Mouse (Mus musculus): ENCODE measurements at regions not wholly inside any gene's neighbourhood (a gene's known extent, or its start where the extent isn't known, plus 50 kb on each side); places are given as distances from the start of the nearest gene placed in this dataset.

DNA sequence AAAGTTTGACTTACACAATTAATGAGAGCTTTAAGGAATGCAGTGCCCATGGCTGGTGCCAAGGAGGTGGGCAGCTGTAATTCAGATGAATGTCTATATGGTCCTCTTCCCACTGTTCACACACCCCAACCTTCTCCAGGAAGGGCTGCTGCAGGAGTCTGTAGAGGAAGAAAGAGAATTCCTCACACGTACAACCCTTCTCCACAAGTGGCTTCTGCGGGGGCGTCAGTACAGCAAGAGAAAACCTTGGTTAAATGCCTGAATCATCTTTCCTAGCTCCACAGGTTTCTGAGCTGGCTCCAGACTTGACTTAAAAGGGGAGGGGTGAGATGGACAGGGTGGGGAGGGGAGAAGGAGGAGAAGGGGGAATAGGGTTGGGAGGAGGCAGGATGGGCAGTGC, 306.3 kb downstream of the Tbc1d1 start:
- no peak for DNase-seq (ENCODE audit: low read depth, low spot score)

DNA sequence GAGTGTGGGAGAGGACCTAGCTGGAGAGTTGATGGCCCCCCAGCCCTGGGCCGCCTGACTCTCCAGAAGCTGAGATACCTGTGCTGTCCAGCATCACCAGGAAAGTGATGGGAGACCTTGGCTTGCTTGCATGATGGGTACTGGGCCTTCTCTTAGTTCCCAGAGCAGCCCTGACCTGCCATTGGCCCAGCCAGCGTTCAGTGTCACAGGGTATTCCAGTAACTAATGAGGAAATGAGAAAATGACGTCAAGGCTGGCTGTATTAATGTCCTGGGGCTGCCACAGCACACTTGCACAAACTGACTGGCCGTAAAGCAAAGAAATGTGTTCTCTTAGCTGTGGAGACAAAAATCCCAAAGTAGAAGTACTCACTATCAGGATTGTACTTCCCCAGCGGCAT, 307.5 kb downstream of the Tbc1d1 start:
- DNase-seq (ENCODE audit: low read depth, low spot score), result no peak

DNA sequence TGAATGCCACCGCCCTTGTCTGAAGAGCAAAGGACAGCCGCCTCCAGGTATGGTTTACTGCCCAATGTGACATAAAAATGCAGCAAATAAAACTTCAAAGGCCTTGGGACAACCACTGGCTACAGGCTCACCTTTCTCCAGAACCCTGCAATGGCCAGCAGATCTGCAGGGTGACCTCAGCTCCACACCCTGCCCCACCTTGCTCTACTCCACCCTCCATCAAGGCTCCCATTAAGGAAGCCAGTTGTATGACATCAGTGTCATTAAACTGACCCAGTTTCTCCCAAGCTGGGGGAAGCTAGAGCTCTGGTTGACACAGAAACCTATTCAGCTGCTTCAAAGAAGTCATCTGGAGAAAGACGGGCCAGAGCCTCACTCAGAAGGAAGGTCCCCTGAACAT, 310.2 kb downstream of the Tbc1d1 start:
- no peak for DNase-seq (ENCODE audit: low read depth, low spot score)

DNA sequence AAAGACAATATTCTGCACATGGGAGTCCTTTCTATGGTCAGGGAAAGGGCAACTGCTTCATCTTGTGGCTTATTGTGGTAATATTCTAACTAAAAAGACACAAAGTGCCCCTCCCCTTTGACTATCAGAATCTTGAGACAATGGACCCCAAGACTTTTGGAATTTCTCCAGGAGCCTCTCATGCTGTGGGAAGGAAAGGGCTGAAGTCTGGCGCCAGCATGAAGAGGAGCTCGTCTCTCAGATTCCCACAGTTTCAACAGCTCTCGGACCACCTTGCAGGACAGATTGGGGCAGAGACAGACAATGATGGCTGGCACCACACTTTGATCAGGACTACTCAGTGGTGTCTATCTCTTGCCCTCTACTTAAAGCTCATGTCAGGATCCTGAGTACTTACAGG, 311.8 kb downstream of the Tbc1d1 start:
- DNase-seq (ENCODE audit: low read depth, low spot score), result no peak

DNA sequence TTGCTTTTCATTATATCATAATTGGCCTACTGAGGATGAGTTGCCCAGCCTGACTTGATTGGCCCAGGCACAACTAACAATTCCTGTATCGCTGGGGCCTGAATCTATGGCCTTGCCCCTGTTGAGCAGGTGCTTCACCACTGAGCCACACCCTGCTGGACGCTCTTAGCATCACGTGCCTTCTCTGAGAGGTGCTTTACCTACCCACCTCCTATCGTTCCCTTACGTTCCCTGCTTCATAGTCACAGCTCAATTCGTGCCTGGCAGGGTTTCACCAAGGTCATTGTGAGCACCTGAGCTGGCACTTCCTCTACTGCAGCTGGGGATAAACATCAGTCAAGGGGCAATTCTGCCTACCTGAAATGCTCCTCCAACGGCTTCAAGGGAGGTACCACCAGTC, 312.2 kb downstream of the Tbc1d1 start:
- no peak for DNase-seq (ENCODE audit: low read depth, low spot score)

DNA sequence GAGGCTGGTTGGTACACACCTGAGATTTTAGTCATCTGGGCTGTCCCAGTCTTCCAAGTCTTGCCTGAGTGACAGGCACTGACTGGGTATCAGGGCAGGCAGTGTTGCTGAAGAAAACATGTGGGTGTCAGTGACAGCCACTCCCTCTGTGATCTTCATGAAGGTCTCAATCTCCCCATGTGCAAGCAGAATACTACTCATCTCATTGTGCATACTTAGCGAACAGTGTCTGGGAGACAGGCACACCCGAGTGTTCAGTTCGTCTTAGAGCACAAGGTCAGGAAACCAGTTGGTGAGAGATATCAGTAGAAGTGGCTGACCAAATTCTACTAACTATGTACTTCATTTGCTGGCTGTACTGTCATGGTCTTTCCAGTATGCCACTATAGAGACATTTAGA, 315.9 kb downstream of the Tbc1d1 start:
- no peak for DNase-seq (ENCODE audit: low read depth, low spot score)

- DNase-seq (ENCODE audit: low read depth, low spot score), result no peak
These were observed 316.3 kb downstream of the Tbc1d1 start for GRCm38 (mm10) chr5:64472415-64472814.

GRCm38 (mm10) chr5:64474868-64475267, 318.8 kb downstream of the Tbc1d1 start:
- no peak for DNase-seq (ENCODE audit: low read depth, low spot score)

DNA sequence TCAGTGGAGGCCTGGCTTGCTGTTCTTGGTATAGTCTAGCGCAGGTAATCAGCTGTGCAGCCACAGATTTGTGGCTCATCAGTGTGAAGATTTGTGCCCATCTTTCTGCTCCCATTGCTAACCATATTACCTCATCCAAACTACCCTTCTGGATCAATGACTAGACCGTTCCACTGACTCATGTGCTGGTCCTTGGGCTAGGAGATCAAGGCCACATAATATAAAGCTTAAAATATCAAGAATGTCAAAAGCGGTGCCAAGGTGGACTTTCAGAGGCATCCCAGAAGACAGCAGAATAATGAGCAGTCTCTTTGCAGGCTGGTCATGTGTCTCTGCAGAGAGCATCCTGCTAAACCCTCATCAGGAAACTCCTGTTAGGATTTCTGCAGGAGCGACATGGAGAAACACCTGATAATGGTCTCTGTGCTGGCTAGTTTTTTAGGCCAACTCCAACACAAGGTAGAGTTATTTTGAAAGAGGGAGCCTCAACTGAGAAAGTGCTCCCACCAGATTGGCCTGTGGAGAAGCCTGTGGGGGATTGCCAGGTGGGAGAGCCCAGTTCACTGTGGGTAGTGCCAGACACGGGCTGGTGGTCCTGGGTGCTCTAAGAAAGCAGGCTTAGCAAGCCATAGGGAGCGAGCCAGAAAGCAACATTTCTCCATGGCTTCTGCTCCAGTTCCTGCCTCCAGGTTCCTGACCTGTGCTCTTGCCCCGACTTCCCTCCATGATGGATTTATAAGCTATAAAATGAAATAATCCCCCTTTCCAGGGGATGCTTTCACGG, 319.8 kb downstream of the Tbc1d1 start:
- no peak for DNase-seq (ENCODE audit: low read depth, low spot score)

- no peak for DNase-seq (ENCODE audit: low read depth, low spot score)
These were observed 320.7 kb downstream of the Tbc1d1 start for GRCm38 (mm10) chr5:64476641-64477369.

DNA sequence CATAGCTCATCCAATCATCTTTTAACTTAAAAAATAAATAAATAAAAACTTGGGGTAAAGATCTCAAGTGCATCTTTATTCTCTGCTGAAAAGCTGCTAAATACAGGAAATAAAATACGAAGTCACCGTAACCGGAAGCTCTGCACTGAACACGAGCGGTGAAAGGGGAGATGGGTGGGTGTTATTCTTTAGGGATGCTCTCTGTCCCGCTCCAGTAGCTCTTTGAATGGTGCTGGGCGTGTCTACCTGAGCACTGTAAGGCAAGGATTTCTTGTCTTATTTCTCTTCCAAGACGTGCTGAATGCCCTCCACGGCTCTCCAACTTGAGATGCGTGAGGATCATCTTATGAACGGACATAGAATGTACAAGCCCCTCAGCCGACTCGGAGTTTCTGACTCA, 322.0 kb downstream of the Tbc1d1 start:
- DNase-seq (ENCODE audit: low read depth, low spot score), result no peak

GRCm38 (mm10) chr5:64478599-64479214, 322.6 kb downstream of the Tbc1d1 start:
- DNase-seq (ENCODE audit: low read depth, low spot score), result no peak

- no peak for DNase-seq (ENCODE audit: low read depth, low spot score)
These were observed 323.2 kb downstream of the Tbc1d1 start for GRCm38 (mm10) chr5:64479315-64479714.

GRCm38 (mm10) chr5:64485043-64485442, 318.1 kb upstream of the Klf3 start:
- no peak for DNase-seq (ENCODE audit: low read depth, low spot score)

GRCm38 (mm10) chr5:64485856-64486255, 317.3 kb upstream of the Klf3 start:
- no peak for DNase-seq (ENCODE audit: low read depth, low spot score)

GRCm38 (mm10) chr5:64486761-64487160, 316.4 kb upstream of the Klf3 start:
- DNase-seq (ENCODE audit: low read depth, low spot score), result no peak

DNA sequence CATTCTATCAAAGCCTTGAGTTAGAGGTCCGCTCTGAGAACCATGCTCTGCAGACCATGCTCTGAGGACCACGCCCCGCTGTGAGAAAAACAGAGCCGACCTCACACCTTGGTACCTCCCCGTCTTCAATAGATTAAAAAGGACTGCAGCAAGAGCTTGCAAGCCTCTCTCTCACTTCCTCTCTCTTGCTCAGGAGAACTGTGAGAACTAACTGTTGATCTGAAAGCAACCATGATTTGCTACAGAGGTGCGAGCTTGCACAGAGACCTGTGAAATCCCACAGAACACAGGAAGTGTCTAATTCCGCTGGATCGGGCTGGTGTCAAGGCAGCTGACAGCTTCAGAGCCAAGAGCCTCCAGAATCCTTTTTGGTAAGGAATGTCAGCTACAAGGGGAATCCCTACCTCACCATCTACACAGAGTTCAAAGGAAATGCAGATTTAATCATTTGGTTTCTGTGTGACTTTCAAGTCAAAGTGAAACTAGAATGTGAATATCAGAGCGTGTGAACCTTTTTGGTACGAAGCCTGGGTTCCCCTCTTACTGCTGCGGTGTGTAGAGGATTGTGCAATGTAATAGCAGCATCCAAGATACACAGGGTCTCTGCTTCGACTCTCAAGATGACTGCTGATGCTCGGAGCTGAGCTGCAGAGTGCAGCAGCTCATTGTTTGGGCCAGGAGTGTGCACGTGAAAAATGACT, 315.3 kb upstream of the Klf3 start:
- DNase-seq (ENCODE audit: low read depth, low spot score), result no peak

GRCm38 (mm10) chr5:64489656-64490444, 313.3 kb upstream of the Klf3 start:
- no peak for DNase-seq (ENCODE audit: low read depth, low spot score)

DNA sequence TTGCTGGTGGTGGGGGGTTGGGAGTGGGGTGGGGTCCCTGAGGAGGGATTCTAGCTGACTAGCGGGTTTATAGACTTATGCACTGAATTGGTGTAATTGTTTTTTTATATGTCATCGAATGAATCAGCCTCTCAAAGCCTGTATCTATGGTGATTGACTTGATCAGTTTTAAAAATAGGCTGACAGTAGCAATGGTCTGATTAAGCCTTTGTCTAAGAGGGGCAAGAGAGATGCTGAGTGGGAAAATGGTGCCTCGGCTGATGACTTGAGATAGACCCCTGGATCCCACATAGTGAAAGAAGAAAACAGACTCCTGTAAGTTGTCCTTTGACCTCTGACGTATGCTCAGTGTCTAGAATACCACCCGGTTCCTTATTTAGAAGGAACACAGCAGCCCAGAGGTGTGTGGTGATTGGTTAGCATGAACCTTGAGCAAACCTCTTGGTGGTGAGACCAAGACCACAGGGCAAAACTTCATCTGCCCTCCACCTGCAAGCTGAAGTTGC, 312.7 kb upstream of the Klf3 start:
- no peak for DNase-seq (ENCODE audit: low read depth, low spot score)

DNA sequence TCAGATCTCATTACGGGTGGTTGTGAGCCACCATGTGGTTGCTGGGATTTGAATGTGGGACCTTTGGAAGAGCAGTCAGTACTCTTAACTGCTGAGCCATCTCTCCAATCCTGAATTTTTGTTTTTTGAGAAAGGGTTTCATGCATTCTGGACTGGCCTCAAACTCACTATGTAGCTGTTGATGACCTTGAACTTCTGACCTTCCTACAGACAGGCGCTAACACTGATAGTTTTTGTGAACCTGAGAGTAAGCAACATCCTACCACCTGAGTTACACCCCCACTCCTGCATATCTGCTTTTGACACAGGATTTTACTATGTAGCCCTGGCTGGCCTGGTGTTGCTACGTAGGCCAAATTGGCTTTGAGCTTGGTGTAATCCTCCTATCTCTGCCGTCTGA, 308.8 kb upstream of the Klf3 start:
- DNase-seq (ENCODE audit: low read depth, low spot score), result no peak

DNA sequence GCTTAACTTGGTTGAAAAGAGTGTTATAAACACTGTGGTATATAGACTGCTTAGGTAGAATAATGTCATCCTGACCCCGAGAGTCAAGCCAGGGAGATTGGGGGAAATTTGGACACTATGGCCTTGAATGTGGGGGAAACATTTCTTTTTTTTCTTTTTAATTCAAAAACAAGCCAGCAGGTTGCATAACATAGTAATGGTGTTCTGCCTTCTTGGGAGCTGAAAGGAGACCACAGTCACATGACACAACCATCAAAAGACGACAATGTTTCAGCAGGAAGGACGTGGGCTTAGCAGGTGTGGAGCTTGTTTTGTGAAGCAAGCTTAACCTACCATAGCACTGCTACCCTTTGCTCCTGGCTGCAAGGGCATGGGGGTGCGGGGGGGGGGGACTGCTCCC, 306.3 kb upstream of the Klf3 start:
- DNase-seq (ENCODE audit: low read depth, low spot score), result no peak

Data from embryo, embryonic 11.5 days (tissue).